Mouse (Mus musculus) MEL-GATA-1-ER (cell line): Measurements from ENCODE around the gene Cdh13.

ENCODE experiments used
- DNase-seq: peaks from one replicate; pipeline ENCODE4 v3.0.0-alpha.2; 2012; ENCODE audit warnings: low read depth; ENCODE audit errors: extremely low read depth

The Cdh13 gene

DNA sequence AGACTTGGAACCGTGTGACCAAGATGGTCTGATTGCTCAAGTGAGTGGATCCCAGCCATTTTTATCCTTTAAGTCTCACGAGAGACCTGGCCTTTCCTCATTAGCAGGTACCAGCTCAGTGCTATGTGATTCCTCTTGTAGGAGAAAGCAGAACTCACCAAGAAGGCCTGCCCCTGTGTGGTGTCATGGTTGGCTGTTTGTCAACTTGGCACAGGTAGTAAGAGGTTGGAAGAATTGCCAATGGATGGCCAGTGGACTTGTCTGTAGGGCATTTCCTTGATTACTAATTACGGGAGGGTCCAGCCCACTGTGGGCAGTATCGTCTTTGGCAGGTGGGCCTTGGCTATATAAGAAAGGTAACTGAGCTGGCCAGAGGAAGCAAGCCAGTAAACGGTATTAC, 281.7 kb downstream of the Cdh13 start:
- no peak for DNase-seq

- no peak for DNase-seq
These were observed 282.6 kb downstream of the Cdh13 start for GRCm38 (mm10) chr8:118565887-118566747.

GRCm38 (mm10) chr8:118569366-118569765, 285.8 kb downstream of the Cdh13 start:
- no peak for DNase-seq

DNA sequence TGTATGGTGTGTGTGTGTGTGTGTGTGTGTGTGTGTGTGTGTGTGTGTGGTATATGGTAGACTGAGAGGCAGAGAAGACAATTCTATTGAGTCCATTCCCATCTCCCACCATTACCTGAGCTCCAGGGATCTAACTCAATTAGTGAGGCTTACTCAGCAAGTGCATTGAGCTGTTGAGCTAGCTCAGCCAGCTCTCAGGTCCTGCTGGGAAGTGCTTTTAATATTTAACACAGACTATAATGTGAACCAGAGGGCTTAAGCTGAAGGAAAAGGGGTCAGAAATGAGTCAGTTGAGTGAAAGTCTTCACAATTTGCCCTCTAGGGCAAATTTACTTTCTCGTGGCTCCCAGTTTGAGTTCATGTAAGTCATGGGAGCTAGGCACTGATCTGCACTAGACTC, 297.7 kb downstream of the Cdh13 start:
- DNase-seq, result no peak

DNA sequence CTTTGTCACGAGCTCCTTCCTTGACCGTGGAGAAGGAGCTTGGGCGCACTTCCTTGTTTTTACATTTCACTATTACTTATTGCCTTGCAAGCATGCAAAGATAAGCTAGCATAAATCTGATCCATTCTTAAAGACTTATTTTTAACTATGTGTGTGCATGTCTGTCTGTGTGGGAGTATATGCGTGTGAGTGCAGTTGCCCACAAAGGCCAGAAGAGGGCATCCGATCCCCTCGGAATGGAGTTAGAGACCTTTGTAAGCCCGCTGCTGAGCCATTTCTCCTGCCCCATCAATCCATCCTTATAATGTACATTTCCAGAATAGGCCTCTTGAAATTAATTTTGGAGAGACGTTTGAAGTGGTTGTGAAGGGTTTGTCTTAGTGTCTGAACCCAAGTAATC, 298.7 kb downstream of the Cdh13 start:
- DNase-seq, result no peak

GRCm38 (mm10) chr8:118587981-118588380, 304.4 kb downstream of the Cdh13 start:
- DNase-seq, result no peak

- no peak for DNase-seq
These were observed 313.3 kb downstream of the Cdh13 start for GRCm38 (mm10) chr8:118596816-118597215.

DNA sequence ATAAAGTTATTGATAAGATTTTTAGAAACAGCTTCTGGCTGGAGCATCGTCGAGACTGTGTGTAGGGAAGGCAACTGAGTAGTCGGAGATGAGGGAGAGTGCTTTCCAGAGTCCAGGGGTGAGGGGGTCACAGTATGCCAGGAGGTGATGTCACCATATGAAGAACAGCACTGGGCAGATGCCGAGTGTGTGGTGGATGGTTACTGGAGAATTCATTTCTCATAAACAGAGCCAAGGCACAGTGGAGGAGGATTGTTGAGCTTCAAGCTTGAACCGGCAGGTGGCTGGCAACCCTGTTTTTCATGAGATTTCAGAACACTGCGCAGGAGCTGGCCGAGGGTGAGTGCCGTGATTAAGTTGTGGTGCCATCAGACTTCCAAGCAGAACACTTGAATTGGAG, 317.8 kb downstream of the Cdh13 start:
- DNase-seq, result no peak

DNA sequence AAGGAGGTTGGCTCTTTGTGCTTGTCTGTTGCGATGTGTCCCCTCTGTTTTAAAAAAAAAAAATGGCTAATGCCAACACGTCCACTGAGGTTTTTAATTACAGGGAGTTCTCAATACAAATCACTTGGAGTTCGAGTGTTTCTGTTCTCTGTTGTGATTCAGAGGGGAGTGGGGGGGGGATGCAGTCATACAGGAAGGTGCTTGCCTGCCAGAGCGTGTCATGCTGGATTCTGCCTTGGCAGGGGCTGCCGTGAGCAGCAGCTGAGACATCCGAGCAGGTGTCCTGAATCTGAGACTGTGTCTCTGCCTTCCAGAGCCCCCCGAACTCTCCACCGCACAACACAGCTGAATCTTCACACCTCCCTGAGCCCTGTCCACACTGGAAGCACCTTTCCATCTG, 318.5 kb downstream of the Cdh13 start:
- DNase-seq, result no peak

DNA sequence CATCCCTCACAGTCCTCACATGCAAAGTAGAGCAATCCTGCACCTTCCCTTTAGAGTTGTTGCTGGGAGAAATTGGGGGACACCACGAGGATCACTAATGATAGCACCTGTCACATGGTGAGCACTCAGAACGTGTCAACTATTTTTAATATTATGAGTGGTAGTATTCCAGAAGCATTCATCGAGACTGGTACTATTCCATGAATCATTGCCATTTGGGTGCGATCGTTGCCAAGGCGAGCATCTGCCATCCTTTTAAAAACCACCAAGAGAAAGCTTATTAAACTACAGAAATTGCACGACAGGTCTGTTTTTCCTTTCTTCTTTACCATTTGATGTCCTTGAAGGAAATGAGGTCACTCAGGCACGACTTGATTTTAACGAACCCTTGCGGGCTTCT, 328.0 kb downstream of the Cdh13 start:
- DNase-seq, result no peak

- no peak for DNase-seq
These were observed 334.7 kb downstream of the Cdh13 start for GRCm38 (mm10) chr8:118618195-118618594.

DNA sequence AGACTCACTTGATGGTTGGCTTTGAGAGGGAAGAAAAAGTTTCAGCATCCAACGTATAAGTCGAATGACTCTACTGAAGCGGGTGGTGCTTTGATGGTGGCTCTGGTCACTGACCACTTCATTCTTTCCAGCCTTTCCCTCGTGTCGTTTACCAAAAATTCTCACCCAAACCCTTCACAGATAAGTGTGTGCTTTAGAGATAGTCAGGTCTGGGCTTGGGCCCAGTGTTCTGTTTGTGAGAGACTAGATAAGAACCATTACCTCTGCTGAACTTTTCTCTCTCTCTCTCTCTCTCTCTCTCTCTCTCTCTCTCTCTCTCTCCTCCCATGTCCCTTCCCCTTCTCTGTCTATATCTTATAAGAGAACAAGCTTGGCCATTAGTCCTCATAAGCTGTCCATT, 342.9 kb downstream of the Cdh13 start:
- no peak for DNase-seq

- no peak for DNase-seq
These were observed 344.2 kb downstream of the Cdh13 start for GRCm38 (mm10) chr8:118627737-118628136.

GRCm38 (mm10) chr8:118628702-118629101, 345.2 kb downstream of the Cdh13 start:
- no peak for DNase-seq

DNA sequence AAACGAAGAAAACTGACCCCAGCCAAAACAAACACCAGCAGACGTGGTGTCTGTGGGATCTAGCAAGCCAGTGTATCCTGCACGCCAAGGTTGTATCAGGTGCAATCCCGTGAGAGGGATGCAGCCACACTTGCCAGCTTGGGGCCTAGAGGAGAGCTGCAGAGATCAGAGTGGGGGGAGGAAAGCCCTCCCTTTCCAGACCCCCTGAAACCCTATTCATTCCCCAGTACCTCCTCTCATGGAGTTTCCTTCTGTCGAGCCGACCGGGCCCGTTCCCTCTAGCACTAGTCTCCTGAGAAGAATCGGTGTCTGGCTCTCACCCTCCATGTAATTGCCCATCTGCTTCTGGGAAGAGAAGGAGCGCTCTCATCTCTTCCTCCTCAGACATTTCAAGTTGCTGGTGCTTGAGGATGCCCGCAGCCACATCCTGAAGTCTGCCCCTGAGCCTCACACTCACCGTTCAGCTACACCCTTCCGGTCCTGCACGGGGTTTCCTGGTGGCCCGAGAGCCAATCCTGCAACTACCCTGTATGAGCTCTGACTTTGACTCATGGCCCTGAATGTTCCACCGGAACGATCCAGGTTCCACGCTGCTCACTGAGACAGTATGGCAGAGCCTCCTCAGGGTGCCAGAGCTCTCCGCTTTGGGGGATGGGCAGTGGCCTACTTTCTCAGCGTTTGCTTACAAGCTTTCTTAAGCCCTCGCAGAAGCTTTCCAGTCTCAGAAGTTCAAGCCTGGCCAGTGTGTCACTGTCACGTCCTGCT, 351.9 kb downstream of the Cdh13 start:
- no peak for DNase-seq

- DNase-seq, result no peak
These were observed 356.1 kb downstream of the Cdh13 start for GRCm38 (mm10) chr8:118639606-118640005.

GRCm38 (mm10) chr8:118641799-118642198, 358.3 kb downstream of the Cdh13 start:
- no peak for DNase-seq

DNA sequence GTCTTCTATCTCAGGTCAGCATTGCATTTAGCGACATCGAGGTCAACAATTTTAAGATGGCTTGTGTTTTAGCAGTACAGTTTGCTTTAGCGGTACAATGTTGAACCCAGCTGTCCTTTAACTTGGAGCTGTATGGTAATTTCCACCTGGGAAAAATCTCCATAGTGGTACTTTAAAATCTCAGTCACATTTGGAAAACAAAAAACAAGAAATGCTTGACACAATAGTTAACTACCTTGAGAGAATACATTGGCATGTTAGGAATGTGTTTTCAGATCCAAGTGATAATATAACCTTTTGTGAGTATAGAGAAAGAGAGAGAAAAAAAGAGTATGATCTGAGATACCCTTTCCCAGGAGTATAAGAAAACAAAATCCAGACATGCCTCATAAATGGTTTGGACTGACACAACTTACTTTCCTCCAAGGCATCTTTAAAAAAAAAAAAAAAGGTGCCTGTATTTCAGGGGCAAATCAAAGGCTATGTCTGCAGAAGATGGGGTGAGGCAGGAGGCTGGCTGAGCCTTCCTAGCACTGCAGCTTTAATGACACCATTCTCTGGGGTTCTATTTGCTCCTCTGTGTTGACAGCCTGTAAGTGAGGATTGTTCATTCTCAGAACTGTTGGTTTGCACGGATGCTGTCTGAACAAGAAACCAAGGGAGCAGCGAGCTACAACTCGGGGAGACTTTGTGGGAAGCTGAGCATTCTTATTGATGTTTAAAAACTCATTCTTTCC, 365.4 kb downstream of the Cdh13 start:
- DNase-seq, result no peak

GRCm38 (mm10) chr8:118649981-118650380, 366.4 kb downstream of the Cdh13 start:
- DNase-seq, result no peak

- no peak for DNase-seq
These were observed 378.7 kb downstream of the Cdh13 start for GRCm38 (mm10) chr8:118662001-118662829.

DNA sequence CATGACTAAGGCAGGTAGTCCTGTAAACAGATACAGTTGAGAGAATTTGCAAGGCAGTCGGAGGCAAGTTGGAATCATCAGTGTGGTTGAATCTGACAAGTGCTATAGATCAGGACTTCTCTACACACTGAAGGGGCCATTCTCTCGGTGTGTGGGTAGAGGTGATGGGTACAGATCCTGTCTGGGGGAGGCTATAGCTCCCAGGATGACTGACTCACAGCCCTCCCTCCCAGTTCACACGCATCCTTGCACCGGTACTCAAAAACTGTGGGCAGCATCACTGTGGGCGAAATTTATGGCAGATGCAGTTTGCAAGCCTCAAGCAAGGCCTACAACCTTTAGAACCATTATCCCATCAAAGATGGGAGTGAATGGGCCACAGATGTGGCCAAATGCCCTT, 381.5 kb downstream of the Cdh13 start:
- DNase-seq, result no peak
